Comparison of ENCODE assay signal across 12 mouse cellular contexts in the genomic region with DNA sequence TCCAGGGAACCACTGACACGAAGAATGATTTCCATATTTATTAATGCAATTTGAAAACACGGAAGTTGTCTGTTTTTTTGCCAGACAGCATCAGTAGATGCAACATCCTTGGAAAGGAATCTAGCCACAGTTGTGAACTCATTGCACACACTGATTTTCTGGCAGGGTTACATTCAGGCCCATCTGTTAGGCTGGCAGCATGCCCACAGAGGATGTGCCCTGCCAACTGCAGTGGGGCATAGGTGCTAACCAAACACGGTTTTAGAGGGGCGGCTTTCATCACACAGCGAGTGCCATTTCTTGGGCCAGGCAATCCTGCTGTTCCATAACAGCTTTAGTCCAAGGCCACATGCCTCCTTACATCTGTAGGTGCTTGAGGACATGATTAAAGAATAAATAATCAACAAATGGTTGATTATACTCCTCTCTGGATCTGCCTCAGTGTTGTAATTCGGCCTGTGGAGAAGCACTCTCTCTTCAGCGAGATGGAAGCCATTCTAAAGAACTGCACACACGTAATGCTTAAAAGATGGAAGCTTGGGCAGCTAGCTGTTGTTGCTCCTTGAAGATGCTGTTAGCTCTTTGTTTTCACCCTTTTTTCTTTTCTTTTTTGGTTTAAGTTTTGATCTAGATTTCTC. TPM values are rescaled to one million over a fixed set of nuclear protein-coding genes. Genes with fewer than 3 reads are reported as not detected.
A peak's percentile ranks its signal among the peaks of the same experiment; 100 is the strongest.
DNase-seq lines count a peak whose midpoint lies in the region; ATAC-seq lines count a peak whose summit lies in the region.
"Had no signal": no experiment of that assay in that cellular context is flagged by ENCODE, and none has a peak within 500 bp of the region (broad histone marks: within the 10 kb centered on the region; RNA-seq: fewer than 3 reads in every experiment).

No protein-coding gene starts in this region.

- H3K27me3 ChIP-seq in heart, embryonic 10.5 days (ENCODE audit: insufficient read depth, poor library complexity, severe bottlenecking) = no peaks in the 10 kb centered on the region
- no peaks in the 10 kb centered on the region for H3K27me3 ChIP-seq in forebrain, embryonic 16.5 days (replicated peaks; ENCODE audit: control insufficient read depth, insufficient read depth, low read length)
- H3K27me3 ChIP-seq: heart, embryonic 13.5 days had no signal

- no peak overlapping the region for H3K27ac ChIP-seq in heart, embryonic 10.5 days
- H3K27ac ChIP-seq in forebrain, embryonic 16.5 days (ENCODE audit: low read length) = peak overlapping the region; percentile 24; the same call in 1 of the 2 replicates
- H3K27ac ChIP-seq: heart, embryonic 13.5 days had no signal

- no peaks in the 10 kb centered on the region for H3K4me1 ChIP-seq in heart, embryonic 10.5 days
- peaks cover 14% of the 10 kb centered on the region for H3K4me1 ChIP-seq in forebrain, embryonic 16.5 days (replicated peaks; ENCODE audit: control insufficient read depth, insufficient read depth, low read length)
- H3K4me1 ChIP-seq: heart, embryonic 13.5 days had no signal

- 81% methylated on average over 8 of the region's 8 CpGs for WGBS in heart, embryonic 10.5 days
- 31% methylated on average over 8 of the region's 8 CpGs for WGBS in forebrain, embryonic 16.5 days

- H3K9ac ChIP-seq in forebrain, embryonic 16.5 days (replicated peaks; ENCODE audit: low read depth, low read length) = no peak overlapping the region
- H3K9ac ChIP-seq: heart, embryonic 13.5 days had no signal

- no peak overlapping the region for H3K4me3 ChIP-seq in heart, embryonic 10.5 days
- no peak overlapping the region for H3K4me3 ChIP-seq in forebrain, embryonic 16.5 days (replicated peaks; ENCODE audit: low read length)
- H3K4me3 ChIP-seq: heart, embryonic 13.5 days had no signal

- H3K9me3 ChIP-seq in heart, embryonic 10.5 days = no peaks in the 10 kb centered on the region
- no peaks in the 10 kb centered on the region; the same call in 1 of the 2 replicates for H3K9me3 ChIP-seq in forebrain, embryonic 16.5 days (ENCODE audit: control insufficient read depth, low read length)

- peak; percentile 83 for ATAC-seq in forebrain, embryonic 16.5 days
- no peak for ATAC-seq in megakaryocyte, adult 5-6 weeks (ENCODE audit: poor library complexity, severe bottlenecking)

- peak; percentile 12 for DNase-seq in heart, postnatal 4 days
- DNase-seq in heart, embryonic 10.5 days (ENCODE audit: low spot score) = no peak
- DNase-seq in right cerebral cortex, postnatal 10 days (ENCODE audit: low spot score in 2 of 2) = peak; percentile 59 to 67
- no peak for DNase-seq in right cerebral cortex, postnatal 36 days (ENCODE audit: low spot score in 2 of 2)
- peak; percentile 57 for DNase-seq in right cerebral cortex, postnatal 4 days
- no peak for DNase-seq in liver
- DNase-seq: kidney, adult 8-10 months; lung, postnatal 10 days; thymus, postnatal 4 days had no signal

- H3K36me3 ChIP-seq in heart, embryonic 10.5 days = no peaks in the 10 kb centered on the region
- no peaks in the 10 kb centered on the region for H3K36me3 ChIP-seq in forebrain, embryonic 16.5 days (ENCODE audit: control insufficient read depth, insufficient read depth)
- H3K36me3 ChIP-seq: heart, embryonic 13.5 days had no signal

- peak overlapping the region; percentile 13 for H3K4me2 ChIP-seq in forebrain, embryonic 16.5 days (ENCODE audit: low read length)
- H3K4me2 ChIP-seq: heart, embryonic 13.5 days had no signal

RNA-seq across cellular contexts. Expression of a gene that starts 21.7 kb away (rescaled TPM):
- 1,000 to 10,000 TPM; 3,070 to 3,248 TPM for total RNA-seq in heart, postnatal 4 days (2021)
- polyA plus RNA-seq in heart, embryonic 10.5 days (2016; fragmentation: Nextera tagmentation; extraction: Ambion mirVana) = 1,281 and 1,775 TPM in 2 replicates
- 848 and 855 TPM in 2 replicates for polyA plus RNA-seq in forebrain, embryonic 16.5 days (2015; fragmentation: Nextera tagmentation; extraction: Ambion mirVana)
- total RNA-seq in megakaryocyte, adult 5-6 weeks (2015) = 592 and 616 TPM in 2 replicates
- total RNA-seq in megakaryocyte, adult 5-6 weeks (2017) = 102 and 104 TPM in 2 replicates

RNA-seq across cellular contexts. Expression of a gene that starts 40.4 kb away (rescaled TPM):
- total RNA-seq in heart, postnatal 4 days (2021) = 10 to 100 TPM; 38.1 to 38.2 TPM
- polyA plus RNA-seq in heart, embryonic 10.5 days (2016; fragmentation: Nextera tagmentation; extraction: Ambion mirVana) = 48.8 and 58.2 TPM in 2 replicates
- polyA plus RNA-seq in forebrain, embryonic 16.5 days (2015; fragmentation: Nextera tagmentation; extraction: Ambion mirVana) = 123 and 124 TPM in 2 replicates
- 79.4 and 91.9 TPM in 2 replicates for total RNA-seq in megakaryocyte, adult 5-6 weeks (2015)
- 42.1 and 42.3 TPM in 2 replicates for total RNA-seq in megakaryocyte, adult 5-6 weeks (2017)

Comparison
In these comparisons a context has a peak if more than half of its experiments do, and no peak if none do; other contexts are left out.
1. DNase-seq: peak in heart, postnatal 4 days (single experiment), right cerebral cortex, postnatal 10 days (2 of 2) and right cerebral cortex, postnatal 4 days (single experiment); none in heart, embryonic 10.5 days (single experiment), right cerebral cortex, postnatal 36 days (0 of 2) and liver (single experiment).
2. RNA of a gene that starts 21.7 kb away (total RNA-seq): 3,070 to 3,248 TPM in heart, postnatal 4 days; 102 to 616 TPM in megakaryocyte, adult 5-6 weeks; every median in the first group is over 4 times any median in the second.